Mouse (Mus musculus) liver, embryonic 12.5 days (tissue): Measurements from ENCODE around the gene Dpagt1. TPM values are rescaled to one million over a fixed set of nuclear protein-coding genes. Genes with fewer than 3 reads are reported as not detected.
"Not testable (repeated sequence)": the region's sequence is repeated elsewhere in the genome, so short reads cannot be mapped to it uniquely, and the experiment has no call there.

Experiments used
- ATAC-seq: fragments of 200-750 bp; cut with Nextera tagmentation; 2 replicates; pipeline ENCODE4 v1.8.0; 2017; ENCODE audit warnings: moderate number of reproducible peaks, mild to moderate bottlenecking, moderate library complexity
- H3K27ac ChIP-seq: fragments of 300-500 bp; sonication (generic); 2 replicates; pipeline ENCODE4 v1.5.1; 2016; ENCODE audit warnings: mild to moderate bottlenecking
- H3K27me3 ChIP-seq: fragments of 300-500 bp; sonication (generic); replicated peaks from 2 replicates; pipeline ENCODE4 v1.6.1; 2016; ENCODE audit warnings: mild to moderate bottlenecking, moderate library complexity
- H3K36me3 ChIP-seq: fragments of 300-500 bp; sonication (generic); 2 replicates; pipeline ENCODE4 v1.6.1; 2016; ENCODE audit warnings: mild to moderate bottlenecking, moderate library complexity
- H3K4me1 ChIP-seq: fragments of 300-500 bp; sonication (generic); 2 replicates; pipeline ENCODE4 v1.6.1; 2016
- H3K4me2 ChIP-seq: fragments of 300-500 bp; sonication (generic); 2 replicates; pipeline ENCODE4 v1.6.1; 2016; ENCODE audit warnings: mild to moderate bottlenecking, moderate library complexity
- H3K4me3 ChIP-seq: fragments of 300-500 bp; sonication (generic); 2 replicates; pipeline ENCODE4 v1.5.1; 2016; ENCODE audit warnings: mild to moderate bottlenecking, moderate library complexity
- H3K9ac ChIP-seq: fragments of 300-500 bp; sonication (generic); 2 replicates; pipeline ENCODE4 v1.6.1; 2016; ENCODE audit warnings: mild to moderate bottlenecking, moderate library complexity
- H3K9me3 ChIP-seq: fragments of 300-500 bp; sonication (generic); replicated peaks from 2 replicates; pipeline ENCODE4 v1.6.1; 2016; ENCODE audit warnings: mild to moderate bottlenecking, moderate library complexity
- WGBS: fragments of 180-500 bp; shearing (Covaris S2); methylation state at CpG from one replicate; pipeline ENCODE4 v1.1.7; 2016; ENCODE audit not compliant: insufficient replicate concordance; 5-methylcytosine and 5-hydroxymethylcytosine counted together
- polyA plus RNA-seq: library from polyadenylated mRNA; unstranded; fragments of >200 nt; fragmentation: Nextera tagmentation; extraction: Ambion mirVana; gene quantifications from 2 replicates; pipeline ENCODE4 v1.2.1, GENCODE M21; 2016

Gene Dpagt1
- polyA plus RNA-seq, 1 experiment from 2014 or later = 24.0 TPM

DNA sequence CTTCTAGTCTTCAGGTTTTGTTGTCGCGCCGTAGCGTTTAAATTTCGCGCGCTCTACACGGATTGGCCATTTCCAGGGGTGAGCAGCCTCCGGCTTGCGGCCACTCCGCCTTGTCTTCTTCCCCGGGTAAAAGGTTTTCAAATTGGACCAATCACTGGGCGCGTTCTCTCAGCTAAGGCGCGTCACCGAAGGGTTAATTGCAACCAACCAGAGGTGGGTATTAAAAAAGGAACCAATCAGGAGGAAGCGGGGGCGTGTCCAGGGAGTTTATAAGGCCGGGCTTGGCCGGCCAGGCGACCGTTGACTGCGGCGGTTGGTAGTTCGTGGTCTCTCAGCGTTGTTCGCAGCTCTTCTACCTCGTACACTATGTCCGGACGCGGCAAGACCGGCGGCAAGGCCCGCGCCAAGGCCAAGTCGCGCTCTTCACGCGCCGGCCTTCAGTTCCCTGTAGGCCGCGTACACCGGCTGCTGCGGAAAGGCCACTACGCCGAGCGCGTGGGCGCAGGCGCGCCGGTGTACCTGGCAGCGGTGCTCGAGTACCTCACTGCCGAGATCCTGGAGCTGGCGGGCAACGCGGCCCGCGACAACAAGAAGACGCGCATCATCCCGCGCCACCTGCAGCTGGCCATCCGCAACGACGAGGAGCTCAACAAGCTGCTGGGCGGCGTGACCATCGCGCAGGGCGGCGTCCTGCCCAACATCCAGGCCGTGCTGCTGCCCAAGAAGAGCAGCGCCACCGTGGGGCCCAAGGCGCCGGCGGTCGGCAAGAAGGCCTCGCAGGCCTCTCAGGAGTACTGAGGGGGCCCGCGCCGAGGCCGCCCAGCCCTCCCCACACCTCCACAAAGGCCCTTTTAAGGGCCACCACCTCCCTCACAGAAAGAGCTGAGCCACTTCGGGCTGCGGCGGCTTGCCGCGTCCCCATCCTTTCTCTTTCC, 8.8 kb downstream of the Dpagt1 start, which contains the start of gene H2afx:
Gene H2afx (plus strand): TSS at position 299 of the 935 bp plus-strand sequence.
- peak; percentile 88 for ATAC-seq
- under 1% methylated on average over 91 of the region's 91 CpGs for WGBS
- H3K27me3 ChIP-seq = no peaks in the 10 kb centered on the region
- peak within 1 kb of the TSS; percentile 100 for H3K27ac ChIP-seq
- H3K9ac ChIP-seq = peak within 1 kb of the TSS; percentile 99
- peaks cover 46% of the 10 kb centered on the region for H3K4me1 ChIP-seq
- H3K4me3 ChIP-seq = peak within 1 kb of the TSS; percentile 93
- no peaks in the 10 kb centered on the region for H3K9me3 ChIP-seq
- peaks cover 90% of the 10 kb centered on the region for H3K36me3 ChIP-seq
- peak within 1 kb of the TSS; percentile 84 for H3K4me2 ChIP-seq

DNA sequence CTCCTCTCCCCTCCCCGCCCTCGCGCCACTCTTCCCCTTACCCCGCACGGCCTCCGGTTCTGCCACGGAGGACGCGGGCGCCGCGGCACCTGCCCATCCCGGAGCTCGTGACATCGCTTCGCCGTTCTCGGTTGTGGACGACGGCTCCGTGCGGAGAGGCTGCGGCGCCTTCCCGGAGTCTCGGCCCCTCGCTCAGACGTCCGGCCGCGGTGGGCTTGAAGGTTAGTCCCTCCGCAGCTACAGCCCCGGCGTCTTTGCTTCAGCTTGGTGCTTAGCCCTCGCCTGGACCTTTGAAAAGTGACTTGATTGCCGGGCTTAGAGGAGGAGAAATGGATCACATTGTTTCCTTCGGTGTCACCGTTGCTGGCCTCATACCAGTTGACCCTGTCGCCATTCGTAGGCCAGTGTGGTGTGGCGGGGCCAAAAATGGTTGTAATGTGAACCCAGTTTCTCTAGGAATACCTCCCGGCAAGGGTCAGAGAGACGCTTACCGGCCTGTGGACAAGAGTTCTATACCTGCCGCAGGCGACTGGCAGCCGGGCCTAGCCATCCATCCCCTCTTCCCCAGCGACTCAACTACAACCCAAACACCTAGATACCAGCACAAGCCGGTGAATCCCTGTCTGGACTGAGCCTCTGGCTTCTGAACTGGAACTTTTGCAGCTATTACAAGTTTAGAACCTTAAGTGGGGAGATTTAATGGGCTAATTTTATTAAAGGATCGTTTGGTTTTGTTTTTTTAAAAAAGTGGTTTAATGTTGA, 9.7 kb downstream of the Dpagt1 start:
- Histone ChIP-seq H3K4me1 (peaks cover 54% of the 10 kb centered on the region), H3K4me3 (peak overlapping the region; percentile 93), H3K4me2 (peak overlapping the region; percentile 84), H3K36me3 (peaks cover 90% of the 10 kb centered on the region), H3K9me3 (no peaks in the 10 kb centered on the region), H3K9ac (peak overlapping the region; percentile 99), H3K27me3 (no peaks in the 10 kb centered on the region), H3K27ac (peak overlapping the region; percentile 100)
- ATAC-seq = peak; percentile 17
- under 1% methylated on average over 46 of the region's 50 CpGs for WGBS

DNA sequence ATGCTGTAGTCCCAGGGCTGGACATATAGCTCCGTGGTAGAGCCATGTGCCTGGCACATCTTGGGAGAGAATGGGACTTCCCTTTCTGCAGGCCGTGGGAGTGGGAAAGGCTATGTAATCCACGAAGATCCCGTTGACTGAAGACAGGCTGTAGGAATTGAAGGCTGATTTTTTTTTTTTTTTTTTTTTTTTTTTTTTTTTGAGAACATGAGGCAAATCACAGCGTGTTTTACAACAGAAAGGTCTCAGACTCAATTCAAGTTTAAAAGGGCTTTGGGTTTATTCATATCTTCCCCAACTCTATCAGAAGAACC, 10.2 kb downstream of the Dpagt1 start:
- WGBS = 2% methylated on average over 5 of the region's 5 CpGs
- Histone ChIP-seq H3K27ac (peak overlapping the region; percentile 100), H3K36me3 (peaks cover 90% of the 10 kb centered on the region), H3K4me3 (peak overlapping the region; percentile 93), H3K9me3 (no peaks in the 10 kb centered on the region), H3K9ac (peak overlapping the region; percentile 99), H3K4me1 (peaks cover 55% of the 10 kb centered on the region), H3K27me3 (no peaks in the 10 kb centered on the region), H3K4me2 (peak overlapping the region; percentile 84)
- no peak for ATAC-seq

GRCm38 (mm10) chr9:44336513-44336912, 10.7 kb downstream of the Dpagt1 start:
- 26% methylated on average over 4 of the region's 4 CpGs for WGBS
- peak overlapping the region; percentile 100 for H3K27ac ChIP-seq

GRCm38 (mm10) chr9:44336964-44337363, 11.1 kb downstream of the Dpagt1 start:
- Histone ChIP-seq H3K4me2 (peak overlapping the region; percentile 84), H3K27ac (peak overlapping the region; percentile 100), H3K9ac (peak overlapping the region; percentile 99), H3K4me3 (peak overlapping the region; percentile 93), H3K36me3 (peaks cover 90% of the 10 kb centered on the region), H3K9me3 (no peaks in the 10 kb centered on the region), H3K4me1 (peaks cover 55% of the 10 kb centered on the region), H3K27me3 (no peaks in the 10 kb centered on the region)
- 51% methylated on average over 3 of the region's 3 CpGs for WGBS
- ATAC-seq = no peak

More at GRCm38 (mm10) chr9:44336513-44336912, 10.7 kb downstream of the Dpagt1 start:
- not testable (repeated sequence) for H3K9me3 ChIP-seq, ATAC-seq, H3K27me3 ChIP-seq
- peak overlapping the region; percentile 99 for H3K9ac ChIP-seq
- H3K4me3 ChIP-seq = peak overlapping the region; percentile 93
- peaks cover 55% of the 10 kb centered on the region for H3K4me1 ChIP-seq
- peaks cover 90% of the 10 kb centered on the region for H3K36me3 ChIP-seq
- H3K4me2 ChIP-seq = peak overlapping the region; percentile 84

DNA sequence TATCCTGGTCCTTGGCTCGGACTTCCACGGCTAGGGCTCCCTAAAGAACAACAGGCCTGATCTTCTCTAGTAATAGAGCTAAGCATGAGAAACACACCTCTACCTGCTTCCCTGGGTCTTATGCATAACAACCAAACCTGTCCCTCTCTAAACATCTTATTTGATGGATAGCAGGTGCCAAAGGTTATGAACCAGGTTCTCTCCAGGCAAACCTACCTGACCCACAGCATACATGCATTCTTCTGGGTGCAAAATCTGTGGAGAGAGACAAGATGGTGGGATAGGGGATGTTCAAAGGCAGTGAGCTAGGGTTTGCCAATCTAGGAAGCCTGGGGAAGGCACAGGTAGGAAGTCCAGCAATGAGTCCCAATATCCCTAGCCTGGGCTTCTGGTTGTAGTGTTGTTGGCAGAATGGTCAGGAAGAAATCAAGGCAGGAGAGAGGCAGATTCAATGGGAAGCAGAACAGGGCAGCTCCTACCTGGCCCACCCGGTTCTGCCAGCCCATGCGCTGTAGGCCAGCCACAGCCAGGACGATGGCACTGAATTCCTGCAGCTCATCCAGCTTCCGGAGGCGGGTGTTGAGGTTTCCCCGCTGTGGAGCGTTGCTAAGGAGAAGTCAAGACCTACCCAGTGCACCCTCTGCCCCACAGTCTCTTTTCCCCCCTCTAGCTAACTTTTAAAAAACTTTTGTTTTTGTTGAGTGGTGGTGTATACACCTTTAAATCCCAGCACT, 11.8 kb downstream of the Dpagt1 start:
- 73% methylated on average over 9 of the region's 9 CpGs for WGBS
- peak overlapping the region; percentile 84 for H3K4me2 ChIP-seq
- H3K4me3 ChIP-seq = peak overlapping the region; percentile 93
- peak overlapping the region; percentile 100 for H3K27ac ChIP-seq
- peaks cover 84% of the 10 kb centered on the region for H3K36me3 ChIP-seq
- no peaks in the 10 kb centered on the region for H3K9me3 ChIP-seq
- H3K4me1 ChIP-seq = peaks cover 59% of the 10 kb centered on the region
- no peaks in the 10 kb centered on the region for H3K27me3 ChIP-seq
- ATAC-seq = no peak
- H3K9ac ChIP-seq = peak overlapping the region; percentile 99

DNA sequence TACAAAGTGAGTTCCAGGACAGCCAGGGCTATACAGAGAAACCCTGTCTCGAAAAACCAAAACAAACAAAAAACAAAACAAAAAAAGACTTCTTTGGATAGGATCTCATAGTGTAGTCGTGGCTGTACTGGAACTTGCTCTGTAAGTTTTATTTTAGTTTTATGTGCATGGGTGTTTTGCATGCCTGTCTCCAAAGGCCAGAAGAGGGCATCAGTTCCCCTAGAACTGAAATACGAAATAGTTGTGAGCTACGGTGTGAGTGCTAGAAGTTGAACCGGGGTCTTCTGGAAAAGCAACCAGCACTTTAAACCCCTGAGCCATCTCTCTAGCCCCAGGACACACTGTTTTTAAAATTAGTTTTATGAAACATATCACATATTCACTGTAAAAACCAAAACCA, 12.8 kb downstream of the Dpagt1 start:
- Histone ChIP-seq H3K9ac (peak overlapping the region; percentile 99), H3K27ac (peak overlapping the region; percentile 100)

GRCm38 (mm10) chr9:44341487-44341886, 15.7 kb downstream of the Dpagt1 start:
- WGBS = 45% methylated on average over 5 of the region's 5 CpGs
- Histone ChIP-seq H3K27ac (peak overlapping the region; percentile 100), H3K4me1 (peaks cover 67% of the 10 kb centered on the region), H3K27me3 (no peaks in the 10 kb centered on the region), H3K36me3 (peaks cover 63% of the 10 kb centered on the region), H3K9ac (peak overlapping the region; percentile 98), H3K9me3 (no peaks in the 10 kb centered on the region), H3K4me3 (peak overlapping the region; percentile 93), H3K4me2 (peak overlapping the region; percentile 84)
- no peak for ATAC-seq

More for the DNA sequence above, 12.8 kb downstream of the Dpagt1 start:
- Histone ChIP-seq H3K4me3 (peak overlapping the region; percentile 93), H3K9me3 (no peaks in the 10 kb centered on the region), H3K27me3 (no peaks in the 10 kb centered on the region), H3K36me3 (peaks cover 74% of the 10 kb centered on the region), H3K4me2 (peak overlapping the region; percentile 84), H3K4me1 (peaks cover 58% of the 10 kb centered on the region)
- ATAC-seq = no peak
- WGBS = 72% methylated on average over 5 of the region's 5 CpGs

- Histone ChIP-seq H3K36me3 (peaks cover 63% of the 10 kb centered on the region), H3K9ac (peak overlapping the region; percentile 98), H3K27ac (peak overlapping the region; percentile 100), H3K9me3 (no peaks in the 10 kb centered on the region), H3K27me3 (no peaks in the 10 kb centered on the region), H3K4me1 (peaks cover 60% of the 10 kb centered on the region), H3K4me2 (peak overlapping the region; percentile 84), H3K4me3 (peak overlapping the region; percentile 93)
- peak; percentile 84 for ATAC-seq
- WGBS = 18% methylated on average over 3 of the region's 3 CpGs
Measured at GRCm38 (mm10) chr9:44342173-44342572, 16.4 kb downstream of the Dpagt1 start.

DNA sequence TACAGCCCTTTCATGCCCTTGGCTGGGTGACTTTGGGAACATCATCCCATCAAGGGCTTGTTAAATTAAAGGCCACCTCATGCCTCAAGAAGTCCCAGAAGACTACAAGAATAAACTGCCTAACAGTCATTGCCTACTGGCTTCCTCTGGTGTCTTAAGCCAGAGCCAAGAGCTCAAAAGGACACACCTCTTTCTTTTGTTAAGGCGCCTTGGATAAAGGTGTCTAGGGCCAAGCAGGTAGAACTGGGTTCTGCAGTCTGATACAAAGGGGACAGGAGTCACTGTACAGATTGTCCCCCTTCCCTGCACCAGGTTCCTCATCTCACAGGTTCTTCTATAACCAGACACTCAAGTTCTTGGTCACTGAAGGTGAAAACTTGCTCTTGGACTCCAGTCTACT, 16.8 kb downstream of the Dpagt1 start:
- no peak for ATAC-seq
- WGBS = 37% methylated on average over 1 of the region's 1 CpGs
- H3K27ac ChIP-seq = peak overlapping the region; percentile 100
- peak overlapping the region; percentile 93 for H3K4me3 ChIP-seq
- H3K9ac ChIP-seq = peak overlapping the region; percentile 98
- H3K9me3 ChIP-seq = no peaks in the 10 kb centered on the region
- peaks cover 63% of the 10 kb centered on the region for H3K36me3 ChIP-seq
- H3K4me2 ChIP-seq = peak overlapping the region; percentile 84
- H3K4me1 ChIP-seq = peaks cover 56% of the 10 kb centered on the region
- no peaks in the 10 kb centered on the region for H3K27me3 ChIP-seq

- Histone ChIP-seq H3K4me3 (peak overlapping the region; percentile 93), H3K9me3 (no peaks in the 10 kb centered on the region), H3K4me2 (peak overlapping the region; percentile 84), H3K27ac (peak overlapping the region; percentile 100), H3K36me3 (peaks cover 63% of the 10 kb centered on the region), H3K27me3 (no peaks in the 10 kb centered on the region), H3K4me1 (peaks cover 50% of the 10 kb centered on the region), H3K9ac (peak overlapping the region; percentile 98)
- WGBS = 3% methylated on average over 6 of the region's 6 CpGs
- peak; percentile 81 for ATAC-seq
Measured at GRCm38 (mm10) chr9:44343290-44343689, 17.5 kb downstream of the Dpagt1 start.
